Mouse (Mus musculus) forebrain, embryonic 16.5 days (tissue): ENCODE measurements around the gene Tuba4a. TPM values are rescaled to one million over a fixed set of nuclear protein-coding genes. Genes with fewer than 3 reads are reported as not detected.

ENCODE experiments used
- ATAC-seq: fragments of 200-750 bp; cut with Nextera tagmentation; 2 replicates; pipeline ENCODE4 v1.8.0; 2017; ENCODE audit warnings: mild to moderate bottlenecking, moderate library complexity
- H3K27ac ChIP-seq: fragments of 300-500 bp; sonication (generic); 2 replicates; pipeline ENCODE4 v1.5.1; 2014; ENCODE audit warnings: low read length, control low read depth
- H3K27me3 ChIP-seq: fragments of 300-500 bp; sonication (generic); replicated peaks from 2 replicates; pipeline ENCODE4 v1.6.1; 2014; ENCODE audit warnings: low read length; ENCODE audit not compliant: control insufficient read depth, insufficient read depth
- H3K36me3 ChIP-seq: fragments of 300-500 bp; sonication (generic); 2 replicates; pipeline ENCODE4 v1.6.1; 2014; ENCODE audit not compliant: control insufficient read depth, insufficient read depth
- H3K4me1 ChIP-seq: fragments of 300-500 bp; sonication (generic); replicated peaks from 2 replicates; pipeline ENCODE4 v1.6.1; 2014; ENCODE audit warnings: low read length; ENCODE audit not compliant: control insufficient read depth, insufficient read depth
- H3K4me2 ChIP-seq: fragments of 300-500 bp; sonication (generic); 2 replicates; pipeline ENCODE4 v1.6.1; 2014; ENCODE audit warnings: mild to moderate bottlenecking, low read length, control low read depth
- H3K4me3 ChIP-seq: fragments of 300-500 bp; sonication (generic); replicated peaks from 2 replicates; pipeline ENCODE4 v1.5.1; 2014; ENCODE audit warnings: mild to moderate bottlenecking, low read length, control low read depth
- H3K9ac ChIP-seq: fragments of 300-500 bp; sonication (generic); replicated peaks from 2 replicates; pipeline ENCODE4 v1.6.1; 2014; ENCODE audit warnings: low read depth, low read length, control low read depth
- H3K9me3 ChIP-seq: fragments of 300-500 bp; sonication (generic); 2 replicates; pipeline ENCODE4 v1.6.1; 2016; ENCODE audit warnings: low read length; ENCODE audit not compliant: control insufficient read depth
- WGBS: fragments of 180-500 bp; shearing (Covaris S2); extraction: QIAGEN DNeasy Blood & Tissue Kit; methylation state at CpG from one replicate; pipeline ENCODE4 v1.1.7; 2014; 5-methylcytosine and 5-hydroxymethylcytosine counted together
- microRNA-seq: library from miRNA; unstranded; fragments of <30 nt; microRNA quantifications from one replicate; pipeline ENCODE4, GENCODE M21; 2017
- polyA plus RNA-seq: library from polyadenylated mRNA; unstranded; fragments of >200 nt; fragmentation: Nextera tagmentation; extraction: Ambion mirVana; gene quantifications from 2 replicates; pipeline ENCODE4 v1.2.1, GENCODE M21; 2015

Tuba4a gene
- polyA plus RNA-seq, 1 experiment from 2014 or later = 18.7 TPM

DNA sequence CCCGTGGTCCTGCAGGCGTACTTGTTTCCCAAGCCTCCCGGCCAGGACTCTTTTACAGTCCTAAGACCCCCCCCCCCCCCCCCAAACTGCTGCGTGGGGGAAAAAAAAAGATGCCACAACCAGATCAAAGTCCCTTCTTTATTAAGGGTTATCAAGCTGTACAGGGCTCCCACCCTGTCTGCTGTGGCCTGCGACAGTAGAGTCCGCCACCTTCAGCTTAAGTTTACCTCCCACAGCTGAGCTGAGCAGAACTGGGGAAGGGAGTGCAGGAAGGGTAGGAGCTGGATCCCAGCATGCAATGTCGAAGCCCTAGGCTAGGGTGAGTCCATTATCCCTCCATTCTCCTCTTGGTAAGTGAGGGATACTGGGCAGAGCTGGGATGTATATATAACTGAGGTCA, 38.9 kb downstream of the Tuba4a start:
- H3K9ac ChIP-seq = no peak overlapping the region
- H3K4me2 ChIP-seq = peak overlapping the region; percentile 99
- no peak for ATAC-seq
- WGBS = 29% methylated on average over 7 of the region's 7 CpGs
- H3K36me3 ChIP-seq = peaks cover 26% of the 10 kb centered on the region
- no peaks in the 10 kb centered on the region for H3K27me3 ChIP-seq
- no peaks in the 10 kb centered on the region for H3K9me3 ChIP-seq
- H3K27ac ChIP-seq = no peak overlapping the region
- peak overlapping the region; percentile 53 for H3K4me3 ChIP-seq
- H3K4me1 ChIP-seq = peaks cover 21% of the 10 kb centered on the region

DNA sequence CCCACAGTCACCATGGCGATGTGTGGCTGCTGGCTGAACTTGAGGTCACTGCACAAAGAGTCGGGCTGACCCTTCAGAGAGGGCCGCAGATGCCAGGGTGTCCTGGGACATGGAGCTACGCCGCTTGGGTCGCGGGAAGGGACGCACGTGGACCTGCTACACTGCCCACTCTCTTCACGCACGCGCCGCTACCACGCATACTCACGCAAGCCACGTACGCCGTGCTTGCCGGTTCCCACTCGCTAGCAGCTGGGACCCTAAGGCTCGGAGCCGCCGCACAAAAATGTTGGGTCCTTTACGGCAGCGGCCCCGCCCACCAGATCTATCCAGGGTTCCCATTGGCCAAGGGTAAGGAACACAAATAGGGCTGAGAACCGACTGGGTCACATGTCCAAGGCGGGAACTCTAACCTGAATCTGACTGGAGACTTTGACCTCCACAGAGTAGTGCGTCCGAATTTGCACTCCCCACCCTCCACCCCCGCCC, 39.5 kb downstream of the Tuba4a start, which contains the start of gene Abcb6:
Gene Abcb6 (minus strand): TSS at position 288 of the 486 bp plus-strand sequence.
- Histone ChIP-seq H3K27ac (peak within 1 kb of the TSS; percentile 21), H3K4me1 (peaks cover 21% of the 10 kb centered on the region), H3K36me3 (peaks cover 23% of the 10 kb centered on the region), H3K9me3 (no peaks in the 10 kb centered on the region), H3K4me2 (peak within 1 kb of the TSS; percentile 99), H3K4me3 (peak within 1 kb of the TSS; percentile 53), H3K27me3 (no peaks in the 10 kb centered on the region), H3K9ac (peak within 1 kb of the TSS; percentile 73)
- ATAC-seq = peak; percentile 95
- WGBS = 0% methylated on average over 31 of the region's 31 CpGs

DNA sequence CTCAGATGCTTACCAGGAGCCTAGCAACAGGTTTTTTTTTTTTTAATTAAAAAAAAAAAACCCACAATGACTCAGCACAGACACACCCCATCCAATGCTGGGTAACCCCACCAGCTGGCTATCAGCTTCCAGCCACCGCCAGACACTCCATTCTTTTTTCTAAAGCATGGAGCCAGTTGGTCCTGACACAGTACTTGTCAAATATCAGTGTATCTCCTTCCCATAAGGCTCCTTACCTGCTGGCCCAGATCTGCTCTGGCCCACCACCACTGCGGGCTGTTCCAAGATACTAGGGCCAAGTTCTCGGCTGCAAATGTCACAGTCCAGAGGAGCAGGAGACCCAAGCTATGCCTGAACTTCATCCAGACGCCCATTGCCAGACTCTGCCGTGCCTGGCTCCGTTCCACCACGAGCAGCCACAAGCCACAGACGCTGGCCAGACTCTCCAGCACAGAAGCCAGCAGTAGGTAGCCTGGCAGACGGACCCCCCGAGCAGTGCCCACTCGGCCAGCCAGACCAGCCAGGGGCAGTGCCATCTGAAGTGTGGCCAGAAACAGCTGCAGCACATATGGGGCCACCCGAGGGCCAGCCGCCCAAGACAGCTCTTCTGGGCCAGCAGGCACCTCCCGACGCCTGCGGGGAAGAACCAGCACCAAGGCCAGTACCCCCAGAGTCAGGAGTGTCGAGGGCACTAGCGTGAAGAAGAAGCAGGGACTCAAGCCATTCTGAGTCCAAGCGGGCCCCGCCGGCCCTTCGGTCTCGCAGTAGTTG, 40.1 kb downstream of the Tuba4a start:
- peaks cover 22% of the 10 kb centered on the region for H3K36me3 ChIP-seq

GRCm38 (mm10) chr1:75168472-75169464, 50.9 kb downstream of the Tuba4a start, which contains the start of gene Zfand2b:
Gene Zfand2b, plus strand, starts transcription at chr1:75168646.
- H3K4me3 ChIP-seq = peak within 1 kb of the TSS; percentile 93
- peak within 1 kb of the TSS; percentile 88 for H3K4me2 ChIP-seq
- H3K9ac ChIP-seq = peak within 1 kb of the TSS; percentile 89
- H3K9me3 ChIP-seq = no peaks in the 10 kb centered on the region
- H3K27ac ChIP-seq = peak within 1 kb of the TSS; percentile 88
- peak; percentile 98 for ATAC-seq
- no peaks in the 10 kb centered on the region for H3K27me3 ChIP-seq
- under 1% methylated on average over 50 of the region's 59 CpGs for WGBS
- peaks cover 13% of the 10 kb centered on the region for H3K4me1 ChIP-seq
- H3K36me3 ChIP-seq = peaks cover 21% of the 10 kb centered on the region

More for the DNA sequence above, 40.1 kb downstream of the Tuba4a start:
- ATAC-seq = peak; percentile 48
- WGBS = 5% methylated on average over 23 of the region's 23 CpGs
- peak overlapping the region; percentile 99 for H3K4me2 ChIP-seq
- H3K27ac ChIP-seq = peak overlapping the region; percentile 21
- H3K4me1 ChIP-seq = peaks cover 21% of the 10 kb centered on the region
- peak overlapping the region; percentile 73 for H3K9ac ChIP-seq
- no peaks in the 10 kb centered on the region for H3K9me3 ChIP-seq
- H3K4me3 ChIP-seq = peak overlapping the region; percentile 53
- H3K27me3 ChIP-seq = no peaks in the 10 kb centered on the region

- WGBS = 6% methylated on average over 7 of the region's 7 CpGs
- peaks cover 13% of the 10 kb centered on the region for H3K4me1 ChIP-seq
- peak overlapping the region; percentile 88 for H3K4me2 ChIP-seq
- peaks cover 21% of the 10 kb centered on the region for H3K36me3 ChIP-seq
- no peak; the same call in 1 of the 2 replicates for ATAC-seq
- H3K27me3 ChIP-seq = no peaks in the 10 kb centered on the region
- H3K9me3 ChIP-seq = no peaks in the 10 kb centered on the region
- peak overlapping the region; percentile 93 for H3K4me3 ChIP-seq
- H3K27ac ChIP-seq = peak overlapping the region; percentile 23; the same call in 1 of the 2 replicates
- peak overlapping the region; percentile 39; the same call in 1 of the 2 replicates for H3K9ac ChIP-seq
Measured at GRCm38 (mm10) chr1:75168093-75168471, 51.6 kb downstream of the Tuba4a start.

Small RNA genes lying within 50 kb of the gene (microRNA-seq; reads per million reads assigned to microRNA genes)
- gene Gm27943 = not detected

Other genes starting within 250 kb of the Tuba4a start
- gene Nhej1, start 94.7 kb downstream of the Tuba4a start, polyA plus RNA-seq = 6.6 and 8.2 TPM in 2 replicates
- not detected in 2 replicates for gene Slc23a3, start 86.0 kb downstream of the Tuba4a start, polyA plus RNA-seq
- 57.1 and 58.5 TPM in 2 replicates for gene Cnppd1, start 77.2 kb downstream of the Tuba4a start, polyA plus RNA-seq
- gene Retreg2, start 77.1 kb downstream of the Tuba4a start, polyA plus RNA-seq = 91.9 and 102 TPM in 2 replicates
- 41.9 and 47.2 TPM in 2 replicates for gene Zfand2b, start 51.2 kb downstream of the Tuba4a start, polyA plus RNA-seq
- 44.0 and 51.9 TPM in 2 replicates for gene Abcb6, start 39.5 kb downstream of the Tuba4a start, polyA plus RNA-seq
- gene Ankzf1, start 27.7 kb downstream of the Tuba4a start, polyA plus RNA-seq = 27.2 and 32.7 TPM in 2 replicates
- gene Atg9a, start 27.7 kb downstream of the Tuba4a start, polyA plus RNA-seq = 46.4 and 48.8 TPM in 2 replicates
- 20.7 and 22.0 TPM in 2 replicates for gene Glb1l, start 9.1 kb downstream of the Tuba4a start, polyA plus RNA-seq
- gene Stk16, start 9.0 kb downstream of the Tuba4a start, polyA plus RNA-seq = 130 and 151 TPM in 2 replicates
- not detected in 2 replicates for gene A630095N17Rik, start 12.2 kb upstream of the Tuba4a start, polyA plus RNA-seq
- gene Dnajb2, start 16.5 kb upstream of the Tuba4a start, polyA plus RNA-seq = 51.5 and 59.3 TPM in 2 replicates
- gene Ptprn, start 44.6 kb upstream of the Tuba4a start, polyA plus RNA-seq = 6.1 and 10.7 TPM in 2 replicates
- 29.3 and 76.1 TPM in 2 replicates for gene Resp18, start 58.5 kb upstream of the Tuba4a start, polyA plus RNA-seq
- 146 and 150 TPM in 2 replicates for gene Dnpep, start 98.1 kb upstream of the Tuba4a start, polyA plus RNA-seq
- gene Des, start 140.5 kb upstream of the Tuba4a start, polyA plus RNA-seq = 1.2 and 1.5 TPM in 2 replicates
- 10.7 and 12.9 TPM in 2 replicates for gene Speg, start 155.4 kb upstream of the Tuba4a start, polyA plus RNA-seq
- gene Gmppa, start 216.1 kb upstream of the Tuba4a start, polyA plus RNA-seq = 86.4 and 93.1 TPM in 2 replicates
- 4.0 and 7.2 TPM in 2 replicates for gene Asic4, start 230.6 kb upstream of the Tuba4a start, polyA plus RNA-seq